Mouse (Mus musculus) embryonic facial prominence, embryonic 11.5 days (tissue): Measurements from ENCODE around the gene Sv2c. TPM values are rescaled to one million over a fixed set of nuclear protein-coding genes. Genes with fewer than 3 reads are reported as not detected.

Source experiments
- ATAC-seq: fragments of 200-750 bp; cut with Nextera tagmentation; replicated peaks from 2 replicates; pipeline ENCODE4 v1.8.0; 2017; ENCODE audit warnings: low read depth; ENCODE audit not compliant: insufficient number of reproducible peaks, low FRiP score, low TSS enrichment
- DNase-seq: peaks from one replicate; pipeline ENCODE4 v3.0.0-alpha.2; 2015; ENCODE audit warnings: low spot score
- H3K27ac ChIP-seq: fragments of 300-500 bp; sonication (generic); replicated peaks from 2 replicates; pipeline ENCODE4 v1.5.1; 2014; ENCODE audit warnings: mild to moderate bottlenecking, low read depth, low read length, control low read depth
- H3K27me3 ChIP-seq: fragments of 300-500 bp; sonication (generic); 2 replicates; pipeline ENCODE4 v1.6.1; 2014; ENCODE audit warnings: mild to moderate bottlenecking, low read length, moderate library complexity, mixed read lengths; ENCODE audit not compliant: control insufficient read depth, insufficient read depth
- H3K36me3 ChIP-seq: fragments of 300-500 bp; sonication (generic); replicated peaks from 2 replicates; pipeline ENCODE4 v1.6.1; 2014; ENCODE audit warnings: low read depth, mild to moderate bottlenecking, low read length, moderate library complexity, mixed read lengths; ENCODE audit not compliant: control insufficient read depth, insufficient read depth
- H3K4me1 ChIP-seq: fragments of 300-500 bp; sonication (generic); 2 replicates; pipeline ENCODE4 v1.6.1; 2014; ENCODE audit warnings: low read length, mixed read lengths; ENCODE audit not compliant: control insufficient read depth, insufficient read depth
- H3K4me2 ChIP-seq: fragments of 300-500 bp; sonication (generic); 2 replicates; pipeline ENCODE4 v1.6.1; 2014; ENCODE audit warnings: low read depth, mild to moderate bottlenecking, control low read depth, low read length, moderate library complexity
- H3K4me3 ChIP-seq: fragments of 300-500 bp; sonication (generic); 2 replicates; pipeline ENCODE4 v1.5.1; 2014; ENCODE audit warnings: low read depth, low read length, control low read depth
- H3K9ac ChIP-seq: fragments of 300-500 bp; sonication (generic); replicated peaks from 2 replicates; pipeline ENCODE4 v1.6.1; 2014; ENCODE audit warnings: mild to moderate bottlenecking, control low read depth, low read length
- H3K9me3 ChIP-seq: fragments of 300-500 bp; sonication (generic); replicated peaks from 2 replicates; pipeline ENCODE4 v1.6.1; 2016; ENCODE audit warnings: mild to moderate bottlenecking, low read length, inconsistent platforms, mixed read lengths; ENCODE audit not compliant: control insufficient read depth
- WGBS: fragments of 180-500 bp; shearing (Covaris S2); extraction: QIAGEN DNeasy Blood & Tissue Kit; methylation state at CpG from one replicate; pipeline ENCODE4 v1.1.7; 2014; 5-methylcytosine and 5-hydroxymethylcytosine counted together
- polyA plus RNA-seq: library from polyadenylated mRNA; unstranded; fragments of >200 nt; fragmentation: Nextera tagmentation; extraction: Ambion mirVana; gene quantifications from 2 replicates; pipeline ENCODE4 v1.2.1, GENCODE M21; 2014

Sv2c gene
- polyA plus RNA-seq, 1 experiment from 2014 or later: 1.7 TPM

GRCm38 (mm10) chr13:96045396-96045795 is 87.0 kb downstream of the Sv2c start:
- 62% methylated on average over 5 of the region's 5 CpGs for WGBS

GRCm38 (mm10) chr13:96040275-96041042 is 91.9 kb downstream of the Sv2c start:
- DNase-seq: no peak
- ATAC-seq: no peak
- Histone ChIP-seq H3K4me2 (no peak overlapping the region), H3K4me3 (no peak overlapping the region), H3K9me3 (no peaks in the 10 kb centered on the region), H3K27me3 (no peaks in the 10 kb centered on the region), H3K36me3 (no peaks in the 10 kb centered on the region), H3K4me1 (no peaks in the 10 kb centered on the region), H3K9ac (no peak overlapping the region), H3K27ac (no peak overlapping the region)
- WGBS: 84% methylated on average over 11 of the region's 11 CpGs

More at GRCm38 (mm10) chr13:96045396-96045795, 87.0 kb downstream of the Sv2c start:
- no peak for DNase-seq
- Histone ChIP-seq H3K9me3 (no peaks in the 10 kb centered on the region), H3K27me3 (no peaks in the 10 kb centered on the region), H3K36me3 (no peaks in the 10 kb centered on the region), H3K4me1 (no peaks in the 10 kb centered on the region), H3K4me3 (no peak overlapping the region), H3K9ac (no peak overlapping the region), H3K4me2 (no peak overlapping the region), H3K27ac (no peak overlapping the region)
- ATAC-seq: no peak

- ATAC-seq (no peak), DNase-seq (no peak)
- Histone ChIP-seq H3K27me3 (no peaks in the 10 kb centered on the region), H3K4me3 (no peak overlapping the region), H3K4me1 (no peaks in the 10 kb centered on the region), H3K4me2 (no peak overlapping the region), H3K36me3 (no peaks in the 10 kb centered on the region), H3K9ac (no peak overlapping the region), H3K27ac (no peak overlapping the region), H3K9me3 (no peaks in the 10 kb centered on the region)
- WGBS: 79% methylated on average over 1 of the region's 1 CpGs
Measured at GRCm38 (mm10) chr13:96039536-96039935, 92.8 kb downstream of the Sv2c start.

GRCm38 (mm10) chr13:96030368-96031223 is 101.8 kb downstream of the Sv2c start:
- no peaks in the 10 kb centered on the region for H3K9me3 ChIP-seq
- no peak overlapping the region for H3K27ac ChIP-seq
- H3K4me3 ChIP-seq: no peak overlapping the region
- DNase-seq (peak; percentile 81), ATAC-seq (peak; percentile 56; the same call in 1 of the 2 replicates)
- WGBS: 56% methylated on average over 19 of the region's 19 CpGs
- no peak overlapping the region for H3K4me2 ChIP-seq
- no peak overlapping the region for H3K9ac ChIP-seq
- no peaks in the 10 kb centered on the region for H3K27me3 ChIP-seq
- no peaks in the 10 kb centered on the region for H3K4me1 ChIP-seq
- H3K36me3 ChIP-seq: no peaks in the 10 kb centered on the region

- H3K27ac ChIP-seq: no peak overlapping the region
- H3K36me3 ChIP-seq: no peaks in the 10 kb centered on the region
- WGBS: 72% methylated on average over 11 of the region's 11 CpGs
- ATAC-seq: no peak
- H3K4me1 ChIP-seq: no peaks in the 10 kb centered on the region
- no peak for DNase-seq
- H3K27me3 ChIP-seq: no peaks in the 10 kb centered on the region
- no peak overlapping the region for H3K9ac ChIP-seq
- H3K4me2 ChIP-seq: no peak overlapping the region
- H3K4me3 ChIP-seq: no peak overlapping the region
- H3K9me3 ChIP-seq: no peaks in the 10 kb centered on the region
Measured at GRCm38 (mm10) chr13:96023858-96024257, 108.5 kb downstream of the Sv2c start.

GRCm38 (mm10) chr13:96015516-96015915 is 116.9 kb downstream of the Sv2c start:
- H3K4me1 ChIP-seq: no peaks in the 10 kb centered on the region
- H3K9ac ChIP-seq: no peak overlapping the region
- H3K36me3 ChIP-seq: no peaks in the 10 kb centered on the region
- WGBS: 95% methylated on average over 3 of the region's 3 CpGs
- H3K4me3 ChIP-seq: no peak overlapping the region
- H3K27me3 ChIP-seq: no peaks in the 10 kb centered on the region
- no peaks in the 10 kb centered on the region for H3K9me3 ChIP-seq
- DNase-seq: no peak
- H3K27ac ChIP-seq: no peak overlapping the region
- ATAC-seq: no peak
- no peak overlapping the region for H3K4me2 ChIP-seq

- no peaks in the 10 kb centered on the region for H3K4me1 ChIP-seq
- no peak overlapping the region for H3K4me3 ChIP-seq
- no peaks in the 10 kb centered on the region for H3K36me3 ChIP-seq
- H3K27ac ChIP-seq: no peak overlapping the region
- ATAC-seq: no peak
- H3K9me3 ChIP-seq: no peaks in the 10 kb centered on the region
- DNase-seq: no peak
- 57% methylated on average over 11 of the region's 11 CpGs for WGBS
- no peak overlapping the region for H3K9ac ChIP-seq
- no peaks in the 10 kb centered on the region for H3K27me3 ChIP-seq
- no peak overlapping the region for H3K4me2 ChIP-seq
Measured at GRCm38 (mm10) chr13:96010861-96011511, 121.4 kb downstream of the Sv2c start.
